Mouse (Mus musculus) kidney, embryonic 14.5 days (tissue): ENCODE data around the gene Nrp1. TPM values are rescaled to one million over a fixed set of nuclear protein-coding genes. Genes with fewer than 3 reads are reported as not detected.

ENCODE experiments used
- ATAC-seq: fragments of 200-750 bp; cut with Nextera tagmentation; 2 replicates; pipeline ENCODE4 v1.8.0; 2017; ENCODE audit warnings: moderate number of reproducible peaks, mild to moderate bottlenecking, moderate TSS enrichment, moderate library complexity; ENCODE audit not compliant: low FRiP score, low TSS enrichment
- H3K27ac ChIP-seq: fragments of 300-500 bp; sonication (generic); 2 replicates; pipeline ENCODE4 v1.5.1; 2014; ENCODE audit warnings: low read depth, mild to moderate bottlenecking, low read length, moderate library complexity, mixed read lengths
- H3K27me3 ChIP-seq: fragments of 300-500 bp; sonication (generic); 2 replicates; pipeline ENCODE4 v1.6.1; 2014; ENCODE audit warnings: mild to moderate bottlenecking, low read length; ENCODE audit not compliant: control insufficient read depth, insufficient read depth
- H3K36me3 ChIP-seq: fragments of 300-500 bp; sonication (generic); 2 replicates; pipeline ENCODE4 v1.6.1; 2014; ENCODE audit warnings: low read length, mixed read lengths; ENCODE audit not compliant: control insufficient read depth, insufficient read depth
- H3K4me1 ChIP-seq: fragments of 300-500 bp; sonication (generic); 2 replicates; pipeline ENCODE4 v1.6.1; 2014; ENCODE audit warnings: low read length, mixed read lengths; ENCODE audit not compliant: control insufficient read depth, insufficient read depth
- H3K4me2 ChIP-seq: fragments of 300-500 bp; sonication (generic); replicated peaks from 2 replicates; pipeline ENCODE4 v1.6.1; 2014; ENCODE audit warnings: low read depth, mild to moderate bottlenecking, low read length
- H3K4me3 ChIP-seq: fragments of 300-500 bp; sonication (generic); 2 replicates; pipeline ENCODE4 v1.5.1; 2014; ENCODE audit warnings: mild to moderate bottlenecking, low read length
- H3K9ac ChIP-seq: fragments of 300-500 bp; sonication (generic); 2 replicates; pipeline ENCODE4 v1.6.1; 2014; ENCODE audit warnings: low read depth, mild to moderate bottlenecking, low read length, moderate library complexity
- H3K9me3 ChIP-seq: fragments of 300-500 bp; sonication (generic); 2 replicates; pipeline ENCODE4 v1.6.1; 2016; ENCODE audit warnings: low read length; ENCODE audit not compliant: control insufficient read depth
- WGBS: fragments of 180-500 bp; shearing (Covaris S2); extraction: QIAGEN DNeasy Blood & Tissue Kit; methylation state at CpG from one replicate; pipeline ENCODE4 v1.1.7; 2014; 5-methylcytosine and 5-hydroxymethylcytosine counted together
- polyA plus RNA-seq: library from polyadenylated mRNA; unstranded; fragments of >200 nt; fragmentation: Nextera tagmentation; extraction: Ambion mirVana; gene quantifications from 2 replicates; pipeline ENCODE4 v1.2.1, GENCODE M21; 2014

Nrp1 gene
- polyA plus RNA-seq, 1 experiment from 2014 or later: 113 TPM

DNA sequence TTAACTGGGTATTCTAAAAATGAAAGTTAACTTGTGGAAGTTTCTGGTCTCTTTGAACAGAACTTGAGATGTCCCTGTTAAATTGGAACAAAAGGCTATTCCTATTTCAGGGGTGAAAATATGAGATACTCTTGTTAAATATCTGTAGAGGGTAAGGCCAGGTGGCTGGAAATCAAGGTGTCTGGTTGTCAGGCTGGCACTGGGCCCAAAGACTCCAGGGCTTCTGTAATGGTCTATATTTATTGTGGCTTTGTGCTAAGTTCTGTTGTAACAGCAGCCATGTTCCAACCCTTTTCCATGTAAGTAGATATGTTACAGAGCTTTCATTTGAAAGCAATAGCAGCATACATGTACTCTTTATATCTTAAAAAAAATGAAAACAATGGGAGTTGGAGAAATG, 103.3 kb downstream of the Nrp1 start:
- no peak overlapping the region for H3K4me2 ChIP-seq
- no peaks in the 10 kb centered on the region for H3K9me3 ChIP-seq
- H3K9ac ChIP-seq: no peak overlapping the region
- H3K27ac ChIP-seq: no peak overlapping the region
- peaks cover 10% of the 10 kb centered on the region; the same call in 1 of the 2 replicates for H3K4me1 ChIP-seq
- no peaks in the 10 kb centered on the region for H3K27me3 ChIP-seq
- peaks cover 55% of the 10 kb centered on the region for H3K36me3 ChIP-seq
- H3K4me3 ChIP-seq: no peak overlapping the region
- ATAC-seq: no peak

DNA sequence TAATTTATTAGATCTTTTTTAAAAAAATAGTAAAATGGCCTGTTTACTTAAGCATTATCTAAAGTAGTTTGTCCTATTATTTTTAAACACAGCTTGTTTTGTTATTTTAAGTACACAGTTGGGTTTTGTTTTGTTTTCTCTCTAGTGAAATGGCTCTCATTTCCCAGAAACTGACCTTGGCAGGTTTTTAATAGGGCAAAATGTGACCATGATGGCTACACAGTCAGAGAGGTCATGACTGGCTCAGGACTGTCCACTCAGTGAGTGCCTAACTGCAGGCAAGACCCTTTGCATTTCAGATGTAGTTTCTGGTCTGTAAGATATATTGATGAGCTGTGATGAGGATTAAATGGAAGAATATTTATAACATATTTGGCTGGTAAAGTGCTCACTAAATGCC, 104.8 kb downstream of the Nrp1 start:
- Histone ChIP-seq H3K4me2 (no peak overlapping the region), H3K27ac (no peak overlapping the region), H3K27me3 (no peaks in the 10 kb centered on the region), H3K9me3 (no peaks in the 10 kb centered on the region), H3K4me3 (no peak overlapping the region), H3K36me3 (peaks cover 60% of the 10 kb centered on the region), H3K9ac (no peak overlapping the region), H3K4me1 (peaks cover 2% of the 10 kb centered on the region; the same call in 1 of the 2 replicates)
- no peak for ATAC-seq

DNA sequence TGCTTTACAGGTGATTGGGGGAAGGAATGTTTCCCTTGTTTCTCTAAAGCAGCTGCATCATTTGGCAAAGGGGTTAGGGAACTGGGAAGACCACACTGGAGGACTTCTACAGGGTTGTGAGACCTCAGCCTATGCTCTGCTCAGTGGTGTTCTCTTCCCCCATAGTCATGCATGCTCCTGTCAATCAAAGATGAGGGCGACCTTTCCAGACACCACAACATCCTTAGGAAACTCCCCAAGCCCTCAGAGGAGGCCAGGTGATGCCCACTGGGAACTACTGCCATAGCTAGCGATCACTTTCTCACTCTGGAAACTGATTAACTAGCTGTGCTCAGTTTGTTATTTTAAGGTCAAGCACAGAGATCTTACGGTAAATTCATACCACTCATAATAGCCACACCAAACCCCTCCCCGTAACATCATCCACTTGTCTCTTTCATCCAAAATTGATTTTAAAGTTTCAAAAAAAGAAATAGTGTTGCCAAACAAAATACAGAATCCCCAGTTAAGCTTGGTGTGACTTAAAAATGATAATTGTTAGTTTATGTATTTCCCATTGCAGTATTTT, 105.7 kb downstream of the Nrp1 start:
- ATAC-seq: no peak
- no peaks in the 10 kb centered on the region for H3K9me3 ChIP-seq
- peaks cover 60% of the 10 kb centered on the region for H3K36me3 ChIP-seq
- no peak overlapping the region for H3K4me2 ChIP-seq
- H3K9ac ChIP-seq: no peak overlapping the region
- H3K27me3 ChIP-seq: no peaks in the 10 kb centered on the region
- WGBS: 71% methylated on average over 4 of the region's 4 CpGs
- H3K27ac ChIP-seq: no peak overlapping the region
- H3K4me1 ChIP-seq: no peaks in the 10 kb centered on the region
- no peak overlapping the region for H3K4me3 ChIP-seq

DNA sequence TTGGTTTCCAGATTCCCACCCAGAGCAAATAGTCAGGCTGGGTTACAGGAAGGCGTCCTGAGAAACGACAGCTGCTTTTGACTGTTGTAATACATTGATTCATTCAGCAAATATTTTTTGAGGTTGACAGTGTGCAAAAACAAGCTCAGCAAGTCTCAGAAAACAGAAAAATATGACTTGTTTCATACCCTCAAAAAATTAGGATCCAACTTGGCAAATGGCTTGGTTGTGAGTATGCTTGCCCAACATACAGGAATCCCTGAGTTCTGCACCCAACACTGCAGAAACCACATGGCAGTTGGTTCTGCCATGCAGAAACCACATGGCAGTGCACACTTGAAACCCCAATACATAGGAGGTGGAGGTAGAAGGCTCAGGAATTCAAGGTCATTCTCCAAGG, 107.1 kb downstream of the Nrp1 start:
- H3K27ac ChIP-seq: no peak overlapping the region
- H3K9ac ChIP-seq: no peak overlapping the region
- 92% methylated on average over 2 of the region's 2 CpGs for WGBS
- H3K4me3 ChIP-seq: no peak overlapping the region
- H3K27me3 ChIP-seq: no peaks in the 10 kb centered on the region
- no peaks in the 10 kb centered on the region for H3K9me3 ChIP-seq
- no peak overlapping the region for H3K4me2 ChIP-seq
- H3K4me1 ChIP-seq: no peaks in the 10 kb centered on the region
- H3K36me3 ChIP-seq: peaks cover 53% of the 10 kb centered on the region
- no peak for ATAC-seq

DNA sequence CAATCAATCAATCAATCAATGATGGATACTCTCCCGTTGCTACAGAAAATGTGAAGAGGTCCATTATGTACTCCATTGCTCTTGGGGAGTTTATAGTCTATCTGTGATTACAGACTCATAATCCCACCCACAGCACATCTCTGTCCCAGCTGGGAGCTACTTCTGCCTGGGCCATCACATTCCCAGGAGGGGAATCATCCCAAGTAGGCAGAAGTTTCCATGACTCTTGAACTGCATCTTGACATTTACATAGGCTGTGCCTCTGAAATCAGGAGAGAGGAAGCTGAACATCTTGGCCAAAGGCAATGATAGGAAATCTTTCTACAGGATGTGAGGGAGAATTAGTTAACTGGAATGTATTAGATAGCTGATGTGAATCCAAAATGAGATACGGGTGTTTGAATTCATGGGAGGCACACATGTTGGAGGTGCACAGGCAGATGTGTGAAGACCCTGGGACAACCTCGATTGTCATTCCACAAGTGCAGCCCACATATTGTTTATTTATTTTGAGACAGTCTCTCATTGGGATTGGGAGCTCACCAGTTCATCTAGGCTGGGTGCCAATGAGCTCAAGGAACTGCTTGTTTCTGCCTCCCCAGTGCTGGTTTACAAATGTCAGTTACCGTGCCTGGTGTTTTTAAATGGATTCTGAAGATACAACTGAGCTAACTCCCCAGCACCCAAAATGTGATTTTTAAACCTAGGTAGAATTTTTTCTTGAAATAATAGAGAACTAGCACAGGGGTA, 108.5 kb downstream of the Nrp1 start:
- Histone ChIP-seq H3K4me3 (no peak overlapping the region), H3K4me1 (no peaks in the 10 kb centered on the region), H3K9ac (no peak overlapping the region), H3K27me3 (no peaks in the 10 kb centered on the region), H3K4me2 (no peak overlapping the region), H3K9me3 (no peaks in the 10 kb centered on the region), H3K36me3 (peaks cover 49% of the 10 kb centered on the region), H3K27ac (no peak overlapping the region)
- 73% methylated on average over 4 of the region's 4 CpGs for WGBS
- no peak for ATAC-seq

DNA sequence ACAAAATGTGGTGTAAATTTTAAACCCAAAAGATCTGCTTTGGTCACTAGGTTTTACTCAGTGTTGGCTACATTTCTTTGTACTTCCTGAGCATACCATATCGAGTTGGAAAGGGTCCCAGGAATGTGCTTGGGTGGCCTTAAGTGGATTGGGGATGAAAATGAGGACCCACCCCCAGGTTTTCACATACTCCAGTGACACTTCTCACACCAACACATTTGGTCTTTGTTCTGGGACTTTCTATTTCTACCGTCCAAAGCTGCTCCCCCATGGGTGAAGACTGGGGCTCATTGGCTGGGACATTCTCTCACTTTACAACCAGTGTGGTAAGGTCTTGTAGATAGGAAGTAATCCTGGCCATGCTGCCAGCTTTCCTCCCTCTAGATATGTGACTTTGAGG, 111.7 kb downstream of the Nrp1 start:
- H3K4me2 ChIP-seq: no peak overlapping the region
- no peaks in the 10 kb centered on the region for H3K27me3 ChIP-seq
- WGBS: 41% methylated on average over 2 of the region's 2 CpGs
- no peak overlapping the region for H3K9ac ChIP-seq
- H3K9me3 ChIP-seq: no peaks in the 10 kb centered on the region
- H3K27ac ChIP-seq: no peak overlapping the region
- no peaks in the 10 kb centered on the region for H3K4me1 ChIP-seq
- H3K4me3 ChIP-seq: no peak overlapping the region
- peaks cover 43% of the 10 kb centered on the region for H3K36me3 ChIP-seq
- ATAC-seq: no peak

DNA sequence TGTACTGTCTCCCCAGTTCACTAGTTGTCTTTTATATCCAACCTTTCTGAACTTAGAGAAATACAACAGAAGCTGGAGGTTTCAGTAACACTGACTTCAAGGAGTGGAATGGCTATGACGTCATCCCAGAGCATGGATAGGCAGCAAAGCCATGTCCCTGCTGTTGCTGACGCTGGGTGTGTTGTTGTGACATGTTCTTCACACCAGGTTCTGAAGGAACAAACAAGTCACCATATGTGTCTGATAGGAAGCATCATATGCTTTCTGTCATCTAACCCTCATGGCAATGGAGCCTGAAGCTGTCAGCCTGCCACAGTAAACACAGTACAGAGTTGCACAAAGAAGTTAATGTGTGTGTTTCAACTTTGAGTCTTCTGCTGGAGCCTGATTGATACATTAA, 112.8 kb downstream of the Nrp1 start:
- 97% methylated on average over 2 of the region's 2 CpGs for whole genome bisulfite sequencing
- Histone ChIP-seq H3K27ac (no peak overlapping the region), H3K27me3 (no peaks in the 10 kb centered on the region), H3K36me3 (peaks cover 41% of the 10 kb centered on the region), H3K4me2 (no peak overlapping the region), H3K9me3 (no peaks in the 10 kb centered on the region), H3K4me1 (no peaks in the 10 kb centered on the region), H3K9ac (no peak overlapping the region), H3K4me3 (no peak overlapping the region)
- no peak for ATAC-seq

DNA sequence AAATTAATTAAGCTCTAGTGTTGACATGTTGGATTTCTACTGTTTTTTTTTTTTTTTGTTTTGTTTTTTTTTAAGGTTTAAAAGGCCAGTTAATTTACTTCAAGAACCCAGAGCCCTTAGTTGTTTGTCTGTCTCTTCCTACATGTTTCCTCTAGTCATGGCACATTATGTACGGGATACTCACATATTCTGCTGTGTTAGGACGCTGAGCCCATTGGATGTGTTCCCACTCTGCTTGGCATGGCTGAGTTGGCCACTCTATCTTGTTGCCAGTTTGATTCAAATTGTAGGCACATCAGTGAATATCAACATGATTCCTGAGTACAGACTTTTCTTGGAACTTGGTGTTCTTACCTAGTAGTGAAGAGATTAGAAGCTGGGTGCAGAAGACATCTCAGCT, 114.5 kb downstream of the Nrp1 start:
- Histone ChIP-seq H3K9me3 (no peaks in the 10 kb centered on the region), H3K4me1 (no peaks in the 10 kb centered on the region), H3K36me3 (peaks cover 51% of the 10 kb centered on the region), H3K4me3 (no peak overlapping the region), H3K27ac (no peak overlapping the region), H3K27me3 (no peaks in the 10 kb centered on the region), H3K9ac (no peak overlapping the region), H3K4me2 (no peak overlapping the region)
- ATAC-seq: no peak
- 92% methylated on average over 2 of the region's 2 CpGs for WGBS

DNA sequence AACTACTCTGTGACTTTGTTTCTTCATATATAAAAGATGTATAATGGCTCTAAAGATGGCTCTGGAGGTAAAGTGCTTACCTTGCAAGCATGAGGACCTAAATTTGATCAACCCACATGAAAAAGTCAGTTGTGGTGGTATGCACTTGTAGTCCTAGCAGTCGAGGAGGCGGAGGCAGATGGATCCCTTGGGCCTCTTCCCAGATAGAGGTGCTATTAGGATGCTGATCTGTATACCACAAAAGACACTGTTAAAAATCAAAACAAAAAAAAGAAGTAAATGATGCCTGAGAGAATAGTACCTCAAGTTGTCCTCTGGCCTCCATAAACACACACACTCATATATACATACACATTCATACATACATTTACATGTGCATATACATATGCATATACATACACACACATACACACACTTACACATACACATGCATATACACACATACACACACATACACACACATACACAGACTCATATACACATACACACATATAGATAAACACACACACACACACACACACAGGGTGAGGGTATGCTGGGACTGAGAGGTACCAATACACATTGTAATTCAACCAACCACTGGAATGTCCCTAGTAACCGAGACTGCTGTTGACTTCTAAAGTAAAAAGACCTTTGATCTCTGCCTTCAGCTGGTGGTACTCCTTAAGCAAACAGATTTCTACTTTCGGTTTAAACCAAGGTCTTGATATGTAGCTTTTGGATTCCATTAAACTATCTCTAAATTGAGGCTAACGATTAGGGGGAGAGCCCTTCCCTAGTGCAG, 115.2 kb downstream of the Nrp1 start:
- ATAC-seq: no peak

More for the DNA sequence above, 115.2 kb downstream of the Nrp1 start:
- peaks cover 46% of the 10 kb centered on the region for H3K36me3 ChIP-seq
- H3K4me3 ChIP-seq: no peak overlapping the region
- H3K9ac ChIP-seq: no peak overlapping the region
- no peaks in the 10 kb centered on the region for H3K4me1 ChIP-seq
- no peak overlapping the region for H3K4me2 ChIP-seq
- WGBS: 63% methylated on average over 5 of the region's 5 CpGs
- no peak overlapping the region for H3K27ac ChIP-seq
- no peaks in the 10 kb centered on the region for H3K9me3 ChIP-seq
- no peaks in the 10 kb centered on the region for H3K27me3 ChIP-seq
